Mouse (Mus musculus) lung, postnatal 14 days (tissue): ENCODE results near the gene Il1rn.
A peak's percentile ranks its signal among the peaks of the same experiment; 100 is the strongest.

ENCODE experiments used
- DNase-seq: peaks from one replicate; pipeline ENCODE4 v3.0.0; 2021

Il1rn gene

DNA sequence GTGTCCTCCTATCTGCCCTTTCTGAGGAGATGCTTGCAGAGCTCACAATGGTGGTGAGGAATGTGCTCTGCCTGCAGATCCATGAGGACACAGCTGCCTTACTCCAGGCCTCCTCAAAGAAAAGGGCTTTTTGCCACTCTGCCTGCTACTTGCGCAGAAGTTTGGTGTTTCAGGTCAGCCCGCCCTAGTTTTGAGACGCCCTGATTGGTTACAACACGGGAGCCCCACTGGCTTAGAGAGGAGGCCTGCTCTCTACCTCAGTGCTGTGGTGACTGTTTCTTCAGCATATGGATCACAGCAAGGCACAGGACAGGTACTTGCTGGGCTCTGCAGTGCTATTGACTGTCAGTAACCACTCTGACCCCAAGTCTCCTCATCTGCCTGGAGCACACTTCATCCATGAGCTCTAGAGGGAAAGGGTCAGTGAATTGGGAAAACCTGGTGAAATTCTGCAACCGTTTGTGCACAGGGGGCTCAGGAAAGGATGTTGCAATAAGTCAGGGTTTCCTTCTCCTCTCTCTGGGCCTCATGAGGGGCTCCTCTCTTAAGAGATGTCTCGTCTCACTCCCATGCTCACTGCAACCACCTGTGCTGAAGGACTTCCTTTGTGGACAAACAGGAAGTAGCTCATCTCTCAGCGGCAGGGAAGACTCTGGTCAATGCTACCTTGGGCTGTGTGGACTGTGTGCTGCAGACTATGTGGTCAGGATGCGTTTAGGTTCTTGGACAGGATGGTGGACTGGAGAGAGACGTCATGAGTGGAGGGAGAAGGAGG, 46.0 kb downstream of the Il1rn start:
- no peak for DNase-seq

DNA sequence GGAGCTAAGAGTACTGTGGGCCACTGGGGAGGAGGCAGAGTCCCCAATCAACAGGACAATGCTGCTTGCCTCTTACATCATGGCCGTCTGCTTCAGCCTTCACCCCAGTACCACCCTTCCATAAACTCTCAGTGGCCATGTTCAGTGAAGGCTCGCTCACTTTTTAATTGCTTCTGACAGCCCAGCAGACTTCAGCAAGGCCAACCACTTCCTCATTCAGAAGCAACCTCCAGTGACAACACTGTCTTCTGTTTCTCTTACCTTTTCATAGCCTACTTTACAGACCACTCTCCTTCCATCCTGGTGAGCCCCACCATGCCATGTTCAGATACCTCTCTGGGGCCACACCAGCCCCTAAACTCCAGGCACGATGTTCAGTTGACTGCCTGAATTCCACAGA, 47.0 kb downstream of the Il1rn start:
- no peak for DNase-seq

DNA sequence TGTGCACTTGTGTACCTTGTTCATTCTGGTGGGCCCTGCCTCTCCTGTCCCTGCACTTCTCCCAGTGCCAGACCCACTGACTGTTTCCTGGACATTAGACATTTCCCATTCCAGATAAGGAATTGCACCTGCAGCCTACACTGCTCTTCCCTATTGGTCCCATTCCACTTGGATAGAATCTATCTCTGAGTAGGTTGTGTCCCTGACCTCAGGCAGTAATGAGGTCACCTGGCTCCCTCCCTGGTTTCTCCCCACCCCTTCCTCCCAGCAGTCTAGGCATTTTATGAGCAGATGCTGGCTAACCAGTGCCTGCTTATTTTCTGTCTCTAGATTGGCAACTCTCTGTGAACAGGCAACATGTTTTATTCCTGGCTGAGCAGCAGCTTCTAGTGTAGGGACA, 47.7 kb downstream of the Il1rn start:
- DNase-seq: no peak

DNA sequence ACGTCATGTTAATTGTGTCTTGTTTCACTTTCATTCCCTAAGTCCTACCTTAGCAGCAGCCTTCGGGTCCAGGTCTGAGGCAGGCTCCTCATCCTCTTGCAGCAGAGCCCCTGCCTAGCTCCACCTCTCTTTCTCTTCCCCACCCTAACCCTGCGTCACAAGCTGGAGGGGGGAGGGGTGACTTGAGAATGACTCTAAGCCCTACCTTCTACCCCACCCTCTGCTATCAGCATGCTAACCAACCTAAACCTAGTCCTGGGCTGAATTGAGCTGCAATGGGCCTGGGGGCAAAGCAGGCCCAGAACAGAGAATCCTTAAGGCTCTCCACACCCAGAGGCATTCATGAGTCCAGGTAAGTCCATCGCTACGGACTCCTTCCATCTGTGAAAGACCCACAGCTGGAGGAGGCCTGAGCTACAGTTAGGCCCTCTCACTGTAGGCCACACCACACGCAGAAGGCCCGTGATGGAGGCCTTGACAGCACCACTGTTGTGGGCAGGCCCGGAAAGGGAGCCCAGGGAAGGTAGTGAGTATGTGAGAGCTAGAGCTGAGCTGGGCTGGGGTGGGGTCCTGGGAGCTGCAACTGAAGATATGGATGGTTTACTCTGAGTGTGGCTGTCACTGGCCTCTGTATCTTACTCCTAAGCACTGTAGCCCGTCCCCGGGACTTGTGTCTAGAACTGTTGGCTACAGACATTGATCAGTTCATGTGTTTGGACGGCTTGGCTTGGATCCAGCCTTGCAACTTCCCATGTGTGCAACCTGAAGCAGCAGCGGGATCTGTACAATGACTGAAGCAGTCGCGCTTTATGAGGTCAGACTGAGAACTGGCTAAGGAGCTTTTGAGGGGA, 48.7 kb downstream of the Il1rn start:
- DNase-seq: peak; percentile 50

DNA sequence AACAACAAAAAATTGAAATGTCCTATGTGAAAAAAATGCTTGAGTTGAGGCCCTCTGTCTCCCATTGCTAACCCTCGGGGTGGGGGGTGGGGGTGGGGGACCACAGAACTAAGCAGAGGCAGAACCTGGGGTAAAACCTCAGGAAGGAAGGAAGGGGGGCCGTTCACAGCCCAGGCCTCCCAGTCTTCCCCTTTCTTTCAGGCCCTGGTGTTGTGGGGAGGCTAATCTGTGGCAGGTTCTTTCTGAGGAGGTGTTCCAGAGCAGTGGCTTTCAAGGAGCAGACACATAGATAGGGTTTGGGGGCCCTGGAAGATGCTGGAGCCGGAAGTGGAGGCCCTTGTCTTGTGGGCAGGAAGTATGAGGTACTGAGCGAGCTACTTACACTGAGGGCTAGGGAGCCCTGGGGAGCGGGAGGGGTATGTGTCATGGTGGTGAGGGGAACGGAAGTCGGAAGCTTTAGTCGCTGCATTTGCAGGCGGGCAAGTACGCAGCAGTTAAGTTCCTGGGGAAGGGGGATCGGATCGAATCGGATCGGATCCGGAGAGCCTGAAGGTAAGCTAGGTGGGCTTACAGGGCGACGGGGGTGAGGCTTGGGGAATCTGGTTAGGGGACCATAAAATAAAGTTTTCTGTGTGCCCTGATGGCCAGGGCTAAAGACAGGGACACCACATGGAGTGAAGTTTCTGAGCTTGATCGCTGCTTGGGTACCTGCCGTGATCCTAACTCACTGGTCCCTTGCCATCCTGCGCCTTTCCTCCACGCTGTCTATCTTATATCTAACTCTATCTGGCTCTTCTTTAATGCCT, 49.7 kb downstream of the Il1rn start:
- DNase-seq: peak; percentile 45

DNA sequence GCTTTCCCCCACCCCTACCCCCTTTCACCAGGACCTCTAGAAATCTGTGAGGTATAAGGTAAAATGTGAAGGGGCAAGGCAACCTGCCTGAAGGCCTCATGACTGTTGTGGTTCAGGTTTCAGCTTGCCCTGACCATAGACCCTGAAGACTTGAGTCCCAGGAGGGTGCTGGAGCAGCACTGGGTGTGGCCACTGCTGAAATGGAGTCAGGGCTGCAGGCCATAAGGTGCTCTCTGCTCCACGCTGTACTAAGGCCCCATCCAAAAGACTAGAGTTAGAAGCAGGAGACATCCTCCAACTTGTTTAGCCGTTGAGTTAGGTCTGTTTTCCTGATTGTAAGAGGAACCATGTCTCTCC, 50.3 kb downstream of the Il1rn start:
- no peak for DNase-seq

DNA sequence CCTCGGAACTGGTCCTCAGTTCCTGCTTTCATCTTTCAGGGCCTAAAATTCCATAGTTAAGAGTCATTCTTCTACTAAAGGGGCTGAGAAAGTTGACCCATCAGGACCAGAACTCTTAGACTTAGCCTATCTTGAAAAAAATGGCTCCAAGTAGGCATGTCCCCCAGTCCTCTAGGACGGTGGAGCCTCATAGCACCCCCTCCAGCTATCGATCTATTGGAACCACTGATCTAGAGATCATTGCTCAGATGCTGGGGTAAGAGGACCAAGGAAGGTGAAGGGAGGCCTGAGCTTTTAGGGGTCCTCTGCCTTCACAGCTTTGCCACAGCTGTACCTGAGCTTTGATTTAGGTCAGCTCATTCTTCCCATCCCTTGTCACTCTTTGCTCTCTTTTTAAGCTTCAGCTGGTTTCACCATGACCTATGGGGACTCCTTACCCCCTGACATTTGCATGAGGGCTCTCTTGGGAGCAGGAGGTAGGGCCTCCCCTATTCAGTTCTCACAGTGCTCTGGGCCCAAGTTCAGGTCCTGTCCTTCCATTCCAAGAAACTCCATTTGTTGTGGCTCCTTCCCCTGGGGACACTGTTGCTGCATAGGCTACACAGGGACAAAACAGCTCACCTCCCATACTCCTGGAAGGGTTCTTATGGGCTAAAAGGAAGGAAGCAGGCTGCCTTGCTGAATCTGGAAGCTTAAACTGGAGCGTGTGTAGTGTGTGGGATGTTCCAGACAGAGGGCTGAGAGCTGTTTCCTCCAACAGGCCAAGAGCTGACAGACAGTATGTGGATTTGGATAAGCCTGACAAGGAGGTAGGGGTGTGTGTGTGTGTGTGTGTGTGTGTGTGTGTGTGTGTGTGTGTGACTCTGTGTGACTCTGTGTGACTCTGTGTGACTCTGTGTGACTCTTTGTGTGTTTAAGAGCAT, 51.0 kb downstream of the Il1rn start:
- no peak for DNase-seq

DNA sequence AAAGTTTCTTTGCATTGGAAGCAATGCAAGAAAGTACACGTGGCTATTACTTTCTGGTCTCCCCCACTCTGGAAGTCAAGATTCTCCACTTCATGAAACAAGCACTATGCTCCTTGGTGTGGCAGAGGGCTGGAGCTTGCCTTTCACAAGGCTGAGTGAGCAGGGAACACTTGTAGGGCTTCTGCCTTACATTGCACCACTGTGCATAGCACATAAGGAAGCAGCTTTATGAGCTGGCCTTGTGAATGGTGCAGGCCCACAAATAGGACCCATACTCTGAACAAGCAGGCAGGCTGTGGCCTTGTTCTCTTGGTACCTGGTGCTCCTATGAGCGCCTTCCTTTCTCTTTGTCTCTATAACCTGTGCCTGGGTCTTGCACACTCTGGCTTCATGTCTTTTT, 56.6 kb downstream of the Il1rn start:
- no peak for DNase-seq

DNA sequence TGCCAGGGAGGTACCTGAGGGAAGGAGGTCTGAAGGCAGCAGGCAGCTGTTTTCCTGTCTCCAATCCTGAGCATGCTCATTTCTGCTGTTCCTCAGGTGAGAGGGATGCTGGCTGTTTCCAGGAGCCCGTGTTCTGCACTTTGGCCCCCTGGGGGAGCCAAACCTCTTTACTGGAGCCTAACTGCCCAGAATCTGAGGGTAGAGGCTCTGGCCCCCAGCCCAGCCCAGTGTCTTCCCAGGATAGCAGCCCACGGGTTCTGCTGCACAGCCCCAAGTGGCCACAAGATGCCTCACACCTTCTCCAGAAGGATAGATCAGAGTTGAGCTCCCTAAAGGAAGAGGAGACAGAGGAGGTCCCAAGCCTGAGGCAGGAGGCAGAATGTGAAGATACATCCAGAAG, 60.5 kb downstream of the Il1rn start:
- no peak for DNase-seq

DNA sequence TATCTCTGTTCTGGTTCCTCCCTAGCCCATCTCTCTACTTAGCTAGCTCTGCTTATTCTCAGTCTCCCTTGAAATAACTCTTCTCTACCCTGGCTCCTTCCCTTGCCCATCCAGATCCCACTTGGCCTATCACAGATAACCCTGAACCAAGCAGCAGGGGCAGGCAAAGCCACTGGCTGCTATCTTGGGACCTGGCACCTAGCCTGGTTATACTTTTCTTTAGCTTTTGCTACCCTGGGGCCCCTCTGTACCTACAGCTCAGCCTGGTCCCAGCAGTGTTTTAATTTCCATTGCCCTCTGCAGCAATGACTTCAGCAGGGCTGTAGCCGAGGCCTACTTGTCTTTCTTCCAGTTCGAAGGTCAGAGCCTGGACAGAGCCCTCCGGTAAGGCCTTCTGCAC, 64.1 kb downstream of the Il1rn start:
- DNase-seq: no peak
